Mouse (Mus musculus) CD4-positive naive resting alpha-beta T cell, adult 76 days (primary cell): ENCODE data around the gene Wdr86. TPM values are rescaled to one million over a fixed set of nuclear protein-coding genes. Genes with fewer than 3 reads are reported as not detected.

Experiments used
- total RNA-seq: library from RNA; stranded (reverse); gene quantifications from one replicate; pipeline ENCODE4 v1.2.4, GENCODE M21; 2023

Wdr86 gene
- total RNA-seq, result not detected

DNA sequence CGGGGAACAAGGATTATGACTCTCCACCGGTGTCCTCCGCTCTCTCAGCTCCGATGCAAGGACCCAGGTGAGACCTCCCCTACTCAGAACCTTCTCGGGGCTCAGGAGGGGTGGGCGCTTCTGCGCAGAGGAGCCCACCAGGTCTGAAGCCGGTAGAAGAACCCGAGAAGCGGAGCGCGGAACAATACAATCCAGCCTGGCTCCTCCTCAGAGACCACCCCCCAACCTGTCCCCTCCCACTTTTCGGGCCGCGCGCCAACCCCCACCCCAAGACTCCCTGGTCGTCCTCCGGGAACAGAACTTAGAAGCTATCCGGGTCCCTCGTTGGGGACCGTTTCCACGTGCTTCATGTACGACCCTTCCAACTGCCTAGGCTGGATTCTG, at the start of gene Wdr86:
TSS of gene Wdr86 (minus strand) at position 240 of the 384 bp plus-strand sequence.

DNA sequence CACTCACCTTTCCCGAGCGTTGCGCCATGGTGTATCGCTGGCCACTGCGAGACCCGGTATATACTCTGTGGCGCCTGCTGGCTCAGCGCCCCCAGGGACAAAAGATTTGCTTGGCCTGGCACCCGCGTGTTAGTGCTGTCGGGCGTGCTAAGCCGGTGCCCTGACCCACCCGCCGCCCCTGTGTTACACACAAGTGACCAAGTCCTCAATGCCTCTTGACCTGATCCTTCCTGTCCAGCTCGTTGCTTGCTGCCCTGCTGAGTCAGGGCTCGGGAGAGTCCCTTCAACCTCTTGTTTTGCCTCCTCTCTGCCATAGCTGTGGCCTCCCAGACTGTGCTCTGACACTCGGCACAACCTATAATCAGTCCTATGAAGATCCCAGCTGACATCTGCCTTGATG, 27.3 kb upstream of the Wdr86 start, which contains the start of gene Crygn:
TSS of gene Crygn (minus strand) at position 193 of the 400 bp plus-strand sequence.

GRCm38 (mm10) chr5:24685366-24686093, 45.0 kb downstream of the Wdr86 start, which contains the start of gene Nub1:
TSS of gene Nub1 (plus strand) at chr5:24685532.

Other genes starting within 250 kb of the Wdr86 start
- gene Gbx1, start 203.5 kb downstream of the Wdr86 start, total RNA-seq, result not detected
- not detected for gene Asb10, start 189.7 kb downstream of the Wdr86 start, total RNA-seq
- not detected for gene 4931409K22Rik, start 173.9 kb downstream of the Wdr86 start, total RNA-seq
- gene Abcf2, start 153.3 kb downstream of the Wdr86 start, total RNA-seq, result 42.8 TPM
- gene Chpf2, start 144.0 kb downstream of the Wdr86 start, total RNA-seq, result 28.8 TPM
- not detected for gene Smarcd3, start 106.3 kb downstream of the Wdr86 start, total RNA-seq
- gene Nub1, start 45.2 kb downstream of the Wdr86 start, total RNA-seq, result 110 TPM
- not detected for gene Crygn, start 27.3 kb upstream of the Wdr86 start, total RNA-seq
- 69.1 TPM for gene Rheb, start 111.9 kb upstream of the Wdr86 start, total RNA-seq